Mouse (Mus musculus) CH12.LX (cell line): ENCODE data around the gene Tmem151b. TPM values are rescaled to one million over a fixed set of nuclear protein-coding genes. Genes with fewer than 3 reads are reported as not detected.
A peak's percentile ranks its signal among the peaks of the same experiment; 100 is the strongest.

Experiments used
- DNase-seq: peaks from one replicate; pipeline ENCODE4 v3.0.0-alpha.2; 2013; ENCODE audit errors: extremely low read depth
- H3K27ac ChIP-seq: 2 replicates; pipeline ENCODE4 v1.5.1; 2012; ENCODE audit warnings: low read depth, mild to moderate bottlenecking, control low read depth, moderate library complexity; ENCODE audit not compliant: insufficient read depth
- H3K27me3 ChIP-seq: replicated peaks from 2 replicates; pipeline ENCODE3; 2012; ENCODE audit warnings: inconsistent platforms
- H3K36me3 ChIP-seq, 2 experiments: replicated peaks in 1 of 2; 2 replicates each; pipeline versions ENCODE3 to v1.6.1; 2012; ENCODE audit warnings: inconsistent platforms in 1 of 2, low read length in 1 of 2, mild to moderate bottlenecking in 1 of 2, mixed read lengths in 1 of 2, moderate library complexity in 1 of 2; ENCODE audit not compliant: control insufficient read depth in 1 of 2, insufficient read depth in 1 of 2
- H3K4me1 ChIP-seq, 2 experiments: 2 replicates each; pipeline ENCODE4 v1.6.1; 2012; ENCODE audit warnings: inconsistent platforms in 1 of 2, moderate library complexity in 1 of 2; ENCODE audit not compliant: insufficient read depth in 2 of 2, control insufficient read depth in 1 of 2
- H3K4me2 ChIP-seq: 2 replicates; pipeline ENCODE4 v1.6.1; 2012; ENCODE audit warnings: low read depth, mild to moderate bottlenecking, control low read depth; ENCODE audit not compliant: poor library complexity, insufficient read depth, severe bottlenecking
- H3K4me3 ChIP-seq, 3 experiments: fragments of 150-350 bp in 1 of 3; sonication (generic) in 1 of 3; replicated peaks in 1 of 3; 2 replicates each; pipeline versions ENCODE3 to v1.5.1; 2011 to 2012; ENCODE audit warnings: low read depth in 2 of 3, low read length in 2 of 3, mild to moderate bottlenecking in 2 of 3, moderate library complexity in 2 of 3, control low read depth in 1 of 3, improper control_type of control experiment in 1 of 3, inconsistent platforms in 1 of 3, mixed read lengths in 1 of 3; ENCODE audit not compliant: poor library complexity in 1 of 3
- H3K79me2 ChIP-seq: replicated peaks from 2 replicates; pipeline ENCODE4 v1.6.1; 2012; ENCODE audit warnings: mild to moderate bottlenecking, moderate library complexity; ENCODE audit not compliant: control insufficient read depth, poor library complexity, insufficient read depth, severe bottlenecking; ENCODE audit errors: extremely low read depth
- H3K9ac ChIP-seq: 2 replicates; pipeline ENCODE4 v1.6.1; 2012; ENCODE audit warnings: low read depth, mild to moderate bottlenecking, control low read depth, moderate library complexity; ENCODE audit not compliant: insufficient read depth
- H3K9me3 ChIP-seq: replicated peaks from 2 replicates; pipeline ENCODE3; 2012; ENCODE audit warnings: low read length, inconsistent platforms, mixed read lengths
- BHLHE40 ChIP-seq: IDR thresholded peaks from 2 replicates; pipeline ENCODE4 v1.6.1; 2011; ENCODE audit warnings: mild to moderate bottlenecking, low read depth, low read length, improper control_type of control experiment
- CHD1 ChIP-seq: IDR thresholded peaks from 2 replicates; pipeline ENCODE4 v1.6.1; 2012; ENCODE audit warnings: low read depth, low read length, improper control_type of control experiment, inconsistent platforms
- CHD2 ChIP-seq: IDR thresholded peaks from 2 replicates; pipeline ENCODE4 v1.6.1; 2011; ENCODE audit warnings: low read length, improper control_type of control experiment
- EP300 ChIP-seq: IDR thresholded peaks from 2 replicates; pipeline ENCODE4 v1.6.1; 2011; ENCODE audit warnings: low read length, improper control_type of control experiment
- ETS1 ChIP-seq: conservative IDR thresholded peaks from 2 replicates; pipeline ENCODE4 v1.6.1; 2012; ENCODE audit warnings: low read depth, mild to moderate bottlenecking, inconsistent platforms, low read length, improper control_type of control experiment, moderate library complexity
- IRF4 ChIP-seq: IDR thresholded peaks from 2 replicates; pipeline ENCODE4 v1.6.1; 2014; ENCODE audit warnings: low read depth, mild to moderate bottlenecking, inconsistent platforms, low read length, improper control_type of control experiment
- JUND ChIP-seq: conservative IDR thresholded peaks from 2 replicates; pipeline ENCODE4 v1.6.1; 2011; ENCODE audit warnings: low read depth, low read length, improper control_type of control experiment
- MAFK ChIP-seq: IDR thresholded peaks from 2 replicates; pipeline ENCODE4 v1.6.1; 2011; ENCODE audit warnings: low read length, improper control_type of control experiment; ENCODE audit not compliant: insufficient replicate concordance
- MAX ChIP-seq: IDR thresholded peaks from 2 replicates; pipeline ENCODE4 v1.6.1; 2011; ENCODE audit warnings: low read length, improper control_type of control experiment
- MYC ChIP-seq: IDR thresholded peaks from 2 replicates; pipeline ENCODE4 v1.6.1; 2011; ENCODE audit warnings: low read depth, mild to moderate bottlenecking, improper control_type of control experiment, low read length
- PAX5 ChIP-seq: IDR thresholded peaks from 2 replicates; pipeline ENCODE4 v1.6.1; 2012; ENCODE audit warnings: low read length, inconsistent platforms, mixed read lengths
- POLR2A ChIP-seq: IDR thresholded peaks from 2 replicates; pipeline ENCODE4 v1.6.1; 2011; ENCODE audit warnings: low read depth, mild to moderate bottlenecking, improper control_type of control experiment, low read length
- RCOR1 ChIP-seq: conservative IDR thresholded peaks from 2 replicates; pipeline ENCODE4 v1.6.1; 2012; ENCODE audit warnings: low read depth, mild to moderate bottlenecking, inconsistent platforms, low read length, improper control_type of control experiment
- SIN3A ChIP-seq: IDR thresholded peaks from 2 replicates; pipeline ENCODE4 v1.6.1; 2012; ENCODE audit warnings: low read length, improper control_type of control experiment, inconsistent platforms
- UBTF ChIP-seq: IDR thresholded peaks from 2 replicates; pipeline ENCODE4 v1.6.1; 2012; ENCODE audit warnings: low read depth, mild to moderate bottlenecking, inconsistent platforms, low read length, improper control_type of control experiment, moderate library complexity
- ZC3H11A ChIP-seq: IDR thresholded peaks from 2 replicates; pipeline ENCODE4 v1.6.1; 2012; ENCODE audit warnings: low read depth, mild to moderate bottlenecking, inconsistent platforms, low read length, improper control_type of control experiment
- ZKSCAN1 ChIP-seq: IDR thresholded peaks from 2 replicates; pipeline ENCODE4 v1.6.1; 2012; ENCODE audit warnings: low read depth, inconsistent platforms, low read length, improper control_type of control experiment, borderline replicate concordance
- ZNF384 ChIP-seq: IDR thresholded peaks from 2 replicates; pipeline ENCODE4 v1.6.1; 2012; ENCODE audit warnings: low read depth, low read length, improper control_type of control experiment, inconsistent platforms
- dilution Hi-C: fragments of 300-500 bp; cut with MboI; formaldehyde crosslinking; loops from 2 replicates; pipeline ENCODE4 v1.14.3; 2020; ENCODE audit warnings: low sequenced_read_pairs; ENCODE audit not compliant: extremely low pct_unique_long_range_greater_than_20kb, extremely low pct_ligation_motif_present
- in situ Hi-C: fragments of 300-500 bp; cut with MboI; formaldehyde crosslinking; loops from 3 replicates; pipeline ENCODE4 v1.14.3; 2019; ENCODE audit warnings: low sequenced_read_pairs, low pct_ligation_motif_present, low pct_unique_long_range_greater_than_20kb, mixed read lengths
- polyA plus RNA-seq: library from polyadenylated mRNA; unstranded; fragments of >175 nt; gene quantifications from 2 replicates; pipeline ENCODE4 v1.2.1, GENCODE M21; 2012; ENCODE audit warnings: low read depth; ENCODE audit not compliant: insufficient read length
- total RNA-seq, 2 experiments: library from RNA; depleted of rRNA; stranded (reverse); fragments of 300-350 nt in 1 of 2; fragments of >200 nt in 1 of 2; gene quantifications; 2 replicates each; pipeline ENCODE4 v1.2.3; 2012 to 2014

Tmem151b gene
- total and polyA plus RNA-seq, 3 experiments = 0.12 to 0.53 (median 0.42) TPM

DNA sequence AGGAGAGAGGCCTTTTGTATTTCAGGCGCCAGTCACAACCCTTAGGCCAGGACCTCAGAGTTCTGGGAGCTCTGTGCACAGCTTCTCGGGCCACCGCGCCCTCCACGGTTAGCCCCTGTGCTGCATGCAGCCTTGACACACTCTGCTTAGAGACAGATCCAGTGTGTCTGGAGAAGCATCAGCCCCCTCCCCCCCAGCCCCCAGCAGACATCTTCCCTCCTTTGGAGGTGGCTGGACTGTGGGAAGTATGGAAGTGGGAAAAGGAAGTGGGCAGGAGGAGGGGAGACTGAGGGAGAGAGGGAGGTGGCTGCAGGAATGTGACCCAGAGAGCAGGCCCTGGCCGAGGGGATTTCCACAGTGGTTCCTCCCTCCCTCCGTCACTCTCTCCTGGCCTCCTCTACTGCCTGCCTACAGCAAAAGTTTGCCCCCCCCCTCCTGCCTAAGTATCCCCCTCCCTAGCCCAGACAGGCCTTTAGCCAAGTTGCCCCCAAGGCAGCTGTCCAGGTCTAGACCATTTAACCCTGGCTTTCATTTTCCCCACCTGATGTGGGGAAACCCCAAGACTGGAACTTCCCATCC is 7.9 kb upstream of the Tmem151b start (continued):
- TF ChIP-seq ZKSCAN1 (no peak), CHD2 (no peak), ZNF384 (no peak), ZC3H11A (no peak), MYC (no peak), IRF4 (peak; percentile 40; the same call in 1 of the 2 replicates), ETS1 (peak; percentile 60; the same call in 1 of the 2 replicates), MAFK (no peak), RCOR1 (no peak), JUND (no peak), SIN3A (peak; percentile 79; the same call in 1 of the 2 replicates), POLR2A (peak; percentile 51), EP300 (peak; percentile 43)
- TF ChIP-seq, all 38 proteins: peak for 8

DNA sequence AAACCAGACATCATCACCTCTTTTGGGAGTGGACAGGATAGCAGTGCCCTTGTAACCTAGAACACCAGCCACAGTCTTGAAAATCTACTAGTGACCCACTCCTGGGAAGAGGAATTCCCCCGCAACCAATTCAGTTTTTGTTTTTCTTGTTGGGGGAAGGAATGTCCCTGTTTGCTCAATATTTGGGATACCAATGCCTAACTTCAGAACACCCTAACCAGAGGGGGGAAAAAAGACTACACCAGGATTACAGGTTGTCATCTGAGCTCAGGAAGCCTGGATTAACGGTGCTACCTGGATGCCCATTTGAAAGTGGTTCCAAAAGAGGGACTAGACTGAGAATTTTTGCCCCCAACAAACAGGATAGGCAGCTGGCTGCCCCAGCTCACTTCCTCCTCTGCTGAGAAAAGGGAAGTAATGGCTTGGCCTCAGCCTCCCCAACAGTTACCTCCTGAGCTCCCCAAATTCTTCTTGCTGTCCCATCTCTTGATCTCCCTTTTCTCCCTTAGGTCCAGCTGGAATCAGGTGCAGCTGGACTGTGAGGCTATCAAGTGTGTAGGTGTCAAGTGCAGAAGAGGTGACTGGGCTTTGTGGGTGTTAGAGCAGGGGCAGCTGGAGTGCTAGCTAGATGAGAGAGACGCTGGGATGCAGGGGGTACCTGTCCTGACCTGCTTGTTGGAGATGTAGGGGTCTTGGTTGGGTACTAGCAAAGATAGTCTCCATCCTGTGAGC is 7.2 kb upstream of the Tmem151b start:
- Histone ChIP-seq H3K79me2 (peaks cover 41% of the 10 kb centered on the region), H3K9me3 (no peaks in the 10 kb centered on the region), H3K4me3 (peak overlapping the region; percentile 90 to 100 (median 99)), H3K27me3 (no peaks in the 10 kb centered on the region), H3K9ac (peak overlapping the region; percentile 99), H3K36me3 (peaks cover 27 to 48% of the 10 kb centered on the region in 2 experiments), H3K4me2 (peak overlapping the region; percentile 55; the same call in 1 of the 2 replicates), H3K27ac (peak overlapping the region; percentile 99), H3K4me1 (peaks cover 20 to 50% of the 10 kb centered on the region in 2 experiments)
- TF ChIP-seq UBTF = 0 out of 2 replicates have a peak, but pooled peaks have one; percentile 10
- TF ChIP-seq CHD1 = peak; percentile 91
- TF ChIP-seq MAFK = no peak
- 0 out of 2 replicates have a peak, but pooled peaks have one; percentile 19 for TF ChIP-seq EP300
- in situ Hi-C loops = loop anchor here (5.0 kb wide), 1 partner anchor 79 kb away; the partner anchor contains the start of gene Spats1
- no peak for DNase-seq
- dilution Hi-C loops = no loop called here

DNA sequence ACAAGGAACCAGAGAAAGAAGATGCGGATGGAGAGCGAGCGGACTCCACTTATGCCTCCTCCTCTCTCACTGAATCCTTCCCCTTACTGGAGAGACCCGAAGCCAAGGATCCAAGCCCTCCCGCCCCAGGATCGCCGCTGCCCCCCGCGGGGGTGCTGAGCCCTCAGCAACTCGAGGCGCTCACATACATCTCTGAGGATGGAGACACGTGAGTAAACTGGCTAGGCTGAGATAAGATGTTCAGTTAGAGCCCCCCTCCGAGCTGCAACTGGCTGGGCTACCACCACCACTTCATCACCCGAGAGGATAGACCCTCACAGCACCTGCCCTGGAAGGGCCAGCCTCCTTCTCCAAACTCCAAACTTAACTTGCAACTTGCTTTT is 6.6 kb upstream of the Tmem151b start:
- Histone ChIP-seq H3K4me1 (peaks cover 22 to 52% of the 10 kb centered on the region in 2 experiments), H3K79me2 (peaks cover 41% of the 10 kb centered on the region), H3K27ac (peak overlapping the region; percentile 99), H3K9ac (peak overlapping the region; percentile 99), H3K27me3 (no peaks in the 10 kb centered on the region), H3K4me3 (peak overlapping the region; percentile 90 to 100 (median 99)), H3K9me3 (no peaks in the 10 kb centered on the region), H3K4me2 (peak overlapping the region; percentile 55; the same call in 1 of the 2 replicates), H3K36me3 (peaks cover 25 to 44% of the 10 kb centered on the region in 2 experiments)
- dilution Hi-C loops (no loop called here), in situ Hi-C loops (loop anchor here (5.0 kb wide), 1 partner anchor 79 kb away; the partner anchor contains the start of gene Spats1)
- no peak for TF ChIP-seq PAX5
- TF ChIP-seq MAX = 0 out of 2 replicates have a peak, but pooled peaks have one; percentile 13
- TF ChIP-seq BHLHE40 = peak; percentile 6; the same call in 1 of the 2 replicates
- no peak for DNase-seq
